Mouse (Mus musculus): Measurements from ENCODE around the gene Spats1. TPM values are rescaled to one million over a fixed set of nuclear protein-coding genes. Genes with fewer than 3 reads are reported as not detected.

The Spats1 gene
- polyA plus RNA-seq, 1 experiment: 0.11 TPM

- H3ac ChIP-seq (ENCODE audit: control insufficient read depth, insufficient read length, low read depth): no peak overlapping the region
- H3K79me2 ChIP-seq (ENCODE audit: control insufficient read depth, insufficient read depth): no peaks in the 10 kb centered on the region
- peaks cover 5% of the 10 kb centered on the region for H3K27me3 ChIP-seq (ENCODE audit: control insufficient read depth, insufficient read depth, insufficient read length)
- H3K36me3 ChIP-seq (ENCODE audit: control insufficient read depth, insufficient read depth): no peaks in the 10 kb centered on the region
- H3K4me3 ChIP-seq (ENCODE audit: insufficient read depth, poor library complexity, severe bottlenecking): no peak overlapping the region
- TF ChIP-seq MAX (IDR thresholded peaks at IDR 0.05): no peak
- no peak for TF ChIP-seq MYOG (IDR thresholded peaks at IDR 0.05; ENCODE audit: control insufficient read depth, extremely low read depth, insufficient read length)
- TF ChIP-seq MYOD1 (IDR thresholded peaks at IDR 0.05; ENCODE audit: control insufficient read depth, insufficient read length, low read depth): no peak
- no peak for TF ChIP-seq USF1 (IDR thresholded peaks at IDR 0.05; ENCODE audit: low read depth)
- no peak for TF ChIP-seq FOSL1 (IDR thresholded peaks at IDR 0.05; ENCODE audit: insufficient read depth, low read length, poor library complexity, severe bottlenecking)
- no peak for TF ChIP-seq CEBPB (IDR thresholded peaks at IDR 0.05; ENCODE audit: low read depth)
- no peak for TF ChIP-seq CTCF (IDR thresholded peaks at IDR 0.05; ENCODE audit: control insufficient read depth, insufficient read depth, insufficient read length)
- no peaks in the 10 kb centered on the region for H3K79me3 ChIP-seq (ENCODE audit: low read depth)
These were observed 24.3 kb upstream of the Spats1 start for GRCm38 (mm10) chr17:45499516-45499915.

- Histone ChIP-seq H3K4me3 (ENCODE audit: insufficient read depth, poor library complexity, severe bottlenecking) (no peak overlapping the region), H3K27me3 (ENCODE audit: control insufficient read depth, insufficient read depth, insufficient read length) (peaks cover 10% of the 10 kb centered on the region), H3K36me3 (ENCODE audit: control insufficient read depth, insufficient read depth) (no peaks in the 10 kb centered on the region), H3K79me3 (ENCODE audit: low read depth) (no peaks in the 10 kb centered on the region), H3ac (ENCODE audit: control insufficient read depth, insufficient read length, low read depth) (no peak overlapping the region), H3K79me2 (ENCODE audit: control insufficient read depth, insufficient read depth) (no peaks in the 10 kb centered on the region)
- no peak for TF ChIP-seq FOSL1 (IDR thresholded peaks at IDR 0.05; ENCODE audit: insufficient read depth, low read length, poor library complexity, severe bottlenecking)
- TF ChIP-seq USF1 (IDR thresholded peaks at IDR 0.05; ENCODE audit: low read depth): no peak
- no peak for TF ChIP-seq CEBPB (IDR thresholded peaks at IDR 0.05; ENCODE audit: low read depth)
- no peak for TF ChIP-seq MAX (IDR thresholded peaks at IDR 0.05)
- TF ChIP-seq MYOD1 (IDR thresholded peaks at IDR 0.05; ENCODE audit: control insufficient read depth, insufficient read length, low read depth): no peak
- no peak for TF ChIP-seq MYOG (IDR thresholded peaks at IDR 0.05; ENCODE audit: control insufficient read depth, extremely low read depth, insufficient read length)
- no peak for TF ChIP-seq CTCF (IDR thresholded peaks at IDR 0.05; ENCODE audit: control insufficient read depth, insufficient read depth, insufficient read length)
These were observed 23.2 kb upstream of the Spats1 start for GRCm38 (mm10) chr17:45498397-45498796.

- Histone ChIP-seq H3K79me2 (ENCODE audit: control insufficient read depth, insufficient read depth) (no peaks in the 10 kb centered on the region), H3K36me3 (ENCODE audit: control insufficient read depth, insufficient read depth) (no peaks in the 10 kb centered on the region), H3ac (ENCODE audit: control insufficient read depth, insufficient read length, low read depth) (no peak overlapping the region), H3K79me3 (ENCODE audit: low read depth) (no peaks in the 10 kb centered on the region), H3K27me3 (ENCODE audit: control insufficient read depth, insufficient read depth, insufficient read length) (peaks cover 17% of the 10 kb centered on the region), H3K4me3 (ENCODE audit: insufficient read depth, poor library complexity, severe bottlenecking) (no peak overlapping the region)
- TF ChIP-seq FOSL1 (IDR thresholded peaks at IDR 0.05; ENCODE audit: insufficient read depth, low read length, poor library complexity, severe bottlenecking) (no peak), CEBPB (IDR thresholded peaks at IDR 0.05; ENCODE audit: low read depth) (no peak), MYOG (IDR thresholded peaks at IDR 0.05; ENCODE audit: control insufficient read depth, extremely low read depth, insufficient read length) (no peak), MAX (IDR thresholded peaks at IDR 0.05) (no peak), USF1 (IDR thresholded peaks at IDR 0.05; ENCODE audit: low read depth) (no peak), MYOD1 (IDR thresholded peaks at IDR 0.05; ENCODE audit: control insufficient read depth, insufficient read length, low read depth) (no peak), CTCF (IDR thresholded peaks at IDR 0.05; ENCODE audit: control insufficient read depth, insufficient read depth, insufficient read length) (no peak)
These were observed 20.2 kb upstream of the Spats1 start for GRCm38 (mm10) chr17:45495398-45495797.

- Histone ChIP-seq H3ac (ENCODE audit: control insufficient read depth, insufficient read length, low read depth) (no peak overlapping the region), H3K4me3 (ENCODE audit: insufficient read depth, poor library complexity, severe bottlenecking) (no peak overlapping the region), H3K36me3 (ENCODE audit: control insufficient read depth, insufficient read depth) (no peaks in the 10 kb centered on the region), H3K27me3 (ENCODE audit: control insufficient read depth, insufficient read depth, insufficient read length) (peaks cover 13% of the 10 kb centered on the region), H3K79me2 (ENCODE audit: control insufficient read depth, insufficient read depth) (no peaks in the 10 kb centered on the region), H3K79me3 (ENCODE audit: low read depth) (no peaks in the 10 kb centered on the region)
- TF ChIP-seq USF1 (IDR thresholded peaks at IDR 0.05; ENCODE audit: low read depth): no peak
These were observed 15.4 kb upstream of the Spats1 start for GRCm38 (mm10) chr17:45490532-45491154.

GRCm38 (mm10) chr17:45489736-45490135 lies 14.5 kb upstream of the Spats1 start:
- Histone ChIP-seq H3K79me3 (ENCODE audit: low read depth) (no peaks in the 10 kb centered on the region), H3K79me2 (ENCODE audit: control insufficient read depth, insufficient read depth) (no peaks in the 10 kb centered on the region), H3K27me3 (ENCODE audit: control insufficient read depth, insufficient read depth, insufficient read length) (peaks cover 12% of the 10 kb centered on the region), H3K36me3 (ENCODE audit: control insufficient read depth, insufficient read depth) (no peaks in the 10 kb centered on the region), H3ac (ENCODE audit: control insufficient read depth, insufficient read length, low read depth) (no peak overlapping the region), H3K4me3 (ENCODE audit: insufficient read depth, poor library complexity, severe bottlenecking) (no peak overlapping the region)
- TF ChIP-seq CTCF (IDR thresholded peaks at IDR 0.05; ENCODE audit: control insufficient read depth, insufficient read depth, insufficient read length) (no peak), MYOD1 (IDR thresholded peaks at IDR 0.05; ENCODE audit: control insufficient read depth, insufficient read length, low read depth) (no peak), CEBPB (IDR thresholded peaks at IDR 0.05; ENCODE audit: low read depth) (no peak), USF1 (IDR thresholded peaks at IDR 0.05; ENCODE audit: low read depth) (no peak), MAX (IDR thresholded peaks at IDR 0.05) (no peak), FOSL1 (IDR thresholded peaks at IDR 0.05; ENCODE audit: insufficient read depth, low read length, poor library complexity, severe bottlenecking) (no peak), MYOG (IDR thresholded peaks at IDR 0.05; ENCODE audit: control insufficient read depth, extremely low read depth, insufficient read length) (no peak)

Data from C2C12 (cell line).